Mouse (Mus musculus): ENCODE measurements around the gene Kdm2b. TPM values are rescaled to one million over a fixed set of nuclear protein-coding genes. Genes with fewer than 3 reads are reported as not detected.

The Kdm2b gene
- polyA plus RNA-seq, 1 experiment from 2014 or later: 77.9 TPM

DNA sequence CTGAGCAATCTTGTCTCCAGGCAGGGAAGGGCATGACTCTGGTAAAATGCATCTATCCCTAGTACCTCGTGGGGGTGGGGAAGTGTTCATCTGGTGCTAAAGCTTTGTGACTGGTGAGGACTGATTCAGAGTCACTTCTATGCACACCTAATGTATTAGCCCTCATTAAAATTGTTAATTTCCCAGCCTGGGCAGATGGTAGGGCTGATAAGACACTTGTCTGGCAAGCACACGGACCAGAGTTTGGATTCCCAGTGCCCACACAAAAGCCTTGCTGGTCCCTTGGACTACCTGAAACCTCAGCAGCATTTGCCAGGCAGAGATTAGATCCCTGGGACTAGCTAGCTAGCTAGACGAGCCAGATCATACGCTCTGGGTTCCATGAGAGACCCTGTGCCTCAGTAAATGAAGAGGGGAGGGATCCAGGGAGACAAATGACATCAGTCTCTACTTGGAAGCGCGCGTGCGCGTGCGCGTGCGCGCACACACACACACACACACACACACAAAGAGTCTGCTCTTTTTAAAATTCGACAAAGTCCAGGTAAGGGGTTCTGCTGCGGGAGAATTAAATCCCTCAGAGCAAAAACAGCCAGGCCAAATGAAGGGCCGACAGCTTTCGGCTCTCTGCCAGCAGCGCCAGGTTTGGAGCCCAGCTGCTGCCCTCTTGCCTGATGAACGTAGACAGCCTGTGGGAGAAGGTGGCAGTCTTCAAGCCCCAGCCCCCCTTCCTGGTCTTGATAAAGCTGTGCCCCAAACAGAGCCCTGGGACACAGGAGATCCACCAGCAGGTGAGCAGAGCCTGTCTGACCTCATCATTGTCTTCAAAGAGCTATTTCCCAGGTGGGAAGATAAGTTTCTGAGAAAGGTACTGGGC, 16.3 kb upstream of the Kdm2b start:
- peak overlapping the region; percentile 55 for H3K27ac ChIP-seq (replicated peaks)
- WGBS: 64% methylated on average over 19 of the region's 19 CpGs
- no peaks in the 10 kb centered on the region for H3K9me3 ChIP-seq (replicated peaks)
- no peaks in the 10 kb centered on the region for H3K27me3 ChIP-seq (ENCODE audit: low read depth, poor library complexity, severe bottlenecking)
- DNase-seq (ENCODE audit: low spot score): no peak
- H3K4me1 ChIP-seq: peaks cover 15% of the 10 kb centered on the region
- no peak overlapping the region; the same call in 1 of the 2 replicates for H3K4me3 ChIP-seq
- H3K36me3 ChIP-seq: no peaks in the 10 kb centered on the region

- Histone ChIP-seq H3K9me3 (replicated peaks) (no peaks in the 10 kb centered on the region), H3K4me3 (no peak overlapping the region), H3K27ac (replicated peaks) (no peak overlapping the region), H3K4me1 (peaks cover 17% of the 10 kb centered on the region), H3K27me3 (ENCODE audit: low read depth, poor library complexity, severe bottlenecking) (no peaks in the 10 kb centered on the region), H3K36me3 (peaks cover 15% of the 10 kb centered on the region)
- WGBS: 69% methylated on average over 1 of the region's 1 CpGs
- no peak for DNase-seq (ENCODE audit: low spot score)
Observed at GRCm38 (mm10) chr5:123000901-123001300, 11.3 kb upstream of the Kdm2b start.

DNA sequence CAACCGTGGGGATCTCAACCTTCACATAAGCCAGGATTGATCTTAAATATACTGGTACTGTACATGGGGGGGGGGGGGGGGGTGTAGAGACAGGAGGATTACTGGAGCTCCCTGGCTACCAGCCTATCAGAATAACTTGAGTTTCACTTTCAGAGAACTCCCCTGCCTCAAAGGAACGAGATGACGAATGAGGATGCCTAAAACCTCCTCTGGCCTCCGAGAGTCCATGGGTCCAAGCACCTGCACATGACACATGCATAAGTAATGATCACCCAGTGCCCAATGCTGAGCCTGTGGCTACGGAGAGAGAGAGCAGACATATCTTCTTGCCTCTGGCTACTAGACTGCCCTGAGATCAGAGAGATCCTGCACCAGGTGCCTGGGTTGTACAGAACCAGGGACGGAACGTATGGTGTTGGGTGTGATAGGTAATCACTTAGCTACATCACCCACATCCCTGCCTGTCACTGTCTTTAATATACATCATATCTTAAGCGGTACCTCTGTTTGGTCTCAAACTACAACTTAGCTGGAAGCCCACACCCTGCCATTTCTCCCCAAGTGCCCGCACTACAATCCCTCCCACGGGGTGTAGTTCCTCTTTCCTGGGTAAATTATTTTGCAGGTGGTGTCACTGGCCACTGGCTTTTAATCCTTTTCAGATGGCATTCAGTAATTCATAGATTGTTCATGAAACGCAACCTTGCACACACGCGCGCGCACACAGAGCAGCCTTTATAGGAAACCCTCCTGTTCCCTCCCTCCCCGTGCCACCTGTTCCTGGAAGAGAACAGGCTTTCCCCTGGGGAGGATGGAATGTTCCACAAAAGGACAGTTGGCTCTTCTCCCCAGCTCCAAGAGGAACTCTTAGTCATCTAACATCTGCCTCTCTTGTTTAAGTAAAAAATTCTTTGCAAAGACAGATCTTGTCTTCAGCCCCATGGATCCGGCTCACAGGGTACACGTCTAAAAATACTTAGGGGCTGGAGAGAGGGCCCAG, 7.9 kb upstream of the Kdm2b start:
- WGBS: 94% methylated on average over 18 of the region's 18 CpGs
- peaks cover 18% of the 10 kb centered on the region for H3K36me3 ChIP-seq
- H3K27ac ChIP-seq (replicated peaks): no peak overlapping the region
- no peak for DNase-seq (ENCODE audit: low spot score)
- peaks cover 39% of the 10 kb centered on the region for H3K4me1 ChIP-seq
- no peaks in the 10 kb centered on the region for H3K27me3 ChIP-seq (ENCODE audit: low read depth, poor library complexity, severe bottlenecking)
- no peak overlapping the region for H3K4me3 ChIP-seq
- no peaks in the 10 kb centered on the region for H3K9me3 ChIP-seq (replicated peaks)

- DNase-seq (ENCODE audit: low spot score): no peak
- H3K4me3 ChIP-seq: peak overlapping the region; percentile 36
- 0% methylated on average over 1 of the region's 1 CpGs for WGBS
Observed at GRCm38 (mm10) chr5:122994910-122995309, 5.3 kb upstream of the Kdm2b start.

GRCm38 (mm10) chr5:122994303-122994846, 4.8 kb upstream of the Kdm2b start:
- Histone ChIP-seq H3K27ac (replicated peaks) (peak overlapping the region; percentile 83), H3K27me3 (ENCODE audit: low read depth, poor library complexity, severe bottlenecking) (no peaks in the 10 kb centered on the region), H3K4me3 (peak overlapping the region; percentile 36), H3K4me1 (peaks cover 67% of the 10 kb centered on the region), H3K9me3 (replicated peaks) (no peaks in the 10 kb centered on the region), H3K36me3 (peaks cover 18% of the 10 kb centered on the region)
- DNase-seq (ENCODE audit: low spot score): peak; percentile 90
- 13% methylated on average over 5 of the region's 5 CpGs for WGBS

More at GRCm38 (mm10) chr5:122994910-122995309, 5.3 kb upstream of the Kdm2b start:
- Histone ChIP-seq H3K4me1 (peaks cover 61% of the 10 kb centered on the region), H3K36me3 (peaks cover 18% of the 10 kb centered on the region), H3K27ac (replicated peaks) (peak overlapping the region; percentile 83), H3K9me3 (replicated peaks) (no peaks in the 10 kb centered on the region), H3K27me3 (ENCODE audit: low read depth, poor library complexity, severe bottlenecking) (no peaks in the 10 kb centered on the region)

DNA sequence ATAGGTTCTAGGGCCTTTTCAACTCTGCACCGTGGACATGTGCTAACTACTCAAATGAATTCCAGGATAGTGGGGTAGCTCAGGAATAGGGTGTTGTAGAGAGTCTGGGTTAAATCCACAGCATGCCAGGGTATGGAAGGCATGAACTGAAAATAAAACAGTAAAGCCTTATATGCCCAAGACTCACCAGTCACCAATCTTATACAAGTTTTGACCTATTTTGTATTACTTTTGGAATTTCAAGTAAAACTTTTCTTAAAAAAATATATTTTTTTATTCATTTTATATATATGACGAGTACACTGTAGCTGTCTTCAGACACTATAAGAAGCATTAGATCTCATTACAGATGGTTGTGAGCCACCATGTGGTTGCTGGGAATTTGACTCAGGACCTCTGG, 4.2 kb upstream of the Kdm2b start:
- H3K36me3 ChIP-seq: peaks cover 18% of the 10 kb centered on the region
- DNase-seq (ENCODE audit: low spot score): no peak
- no peaks in the 10 kb centered on the region for H3K9me3 ChIP-seq (replicated peaks)
- no peaks in the 10 kb centered on the region for H3K27me3 ChIP-seq (ENCODE audit: low read depth, poor library complexity, severe bottlenecking)
- peaks cover 69% of the 10 kb centered on the region for H3K4me1 ChIP-seq
- WGBS: 57% methylated on average over 2 of the region's 2 CpGs
- peak overlapping the region; percentile 83 for H3K27ac ChIP-seq (replicated peaks)
- H3K4me3 ChIP-seq: peak overlapping the region; percentile 36; the same call in 1 of the 2 replicates

DNA sequence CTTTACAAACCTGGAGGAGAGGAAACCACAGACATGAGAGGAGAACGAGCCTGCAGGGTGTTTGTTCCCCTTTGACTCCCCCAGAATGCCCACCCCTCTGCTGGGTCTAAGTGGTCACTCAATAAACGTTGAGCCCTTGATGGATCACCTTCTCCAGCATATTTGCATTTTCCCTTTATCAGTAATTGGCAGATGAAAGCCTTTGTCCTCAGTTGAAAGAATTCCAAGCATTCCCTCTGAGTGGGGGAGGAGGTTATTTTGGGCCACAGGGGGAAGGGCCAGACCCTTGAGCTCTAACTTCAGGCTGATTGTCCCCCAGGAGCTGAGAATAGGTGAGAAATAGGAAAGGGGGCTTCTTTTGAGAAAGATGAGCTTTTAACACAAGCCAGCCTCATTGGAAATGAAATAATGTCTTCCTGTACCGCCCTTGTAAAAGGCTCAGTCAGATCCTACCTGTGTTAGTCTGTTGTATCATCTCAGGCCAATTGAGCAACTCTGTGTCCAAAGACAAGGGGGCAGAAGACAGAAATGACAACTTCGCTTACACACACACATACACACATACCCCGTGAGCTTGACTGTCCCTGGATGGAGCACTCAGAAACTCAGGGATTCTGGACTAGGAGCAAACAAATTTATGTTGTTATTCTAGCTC, 1.9 kb upstream of the Kdm2b start:
- Histone ChIP-seq H3K4me1 (peaks cover 84% of the 10 kb centered on the region), H3K27ac (replicated peaks) (peak overlapping the region; percentile 98), H3K9me3 (replicated peaks) (no peaks in the 10 kb centered on the region), H3K36me3 (peaks cover 3% of the 10 kb centered on the region; the same call in 1 of the 2 replicates), H3K27me3 (ENCODE audit: low read depth, poor library complexity, severe bottlenecking) (no peaks in the 10 kb centered on the region), H3K4me3 (peak overlapping the region; percentile 82)
- DNase-seq (ENCODE audit: low spot score): peak; percentile 29
- WGBS: 33% methylated on average over 5 of the region's 5 CpGs

DNA sequence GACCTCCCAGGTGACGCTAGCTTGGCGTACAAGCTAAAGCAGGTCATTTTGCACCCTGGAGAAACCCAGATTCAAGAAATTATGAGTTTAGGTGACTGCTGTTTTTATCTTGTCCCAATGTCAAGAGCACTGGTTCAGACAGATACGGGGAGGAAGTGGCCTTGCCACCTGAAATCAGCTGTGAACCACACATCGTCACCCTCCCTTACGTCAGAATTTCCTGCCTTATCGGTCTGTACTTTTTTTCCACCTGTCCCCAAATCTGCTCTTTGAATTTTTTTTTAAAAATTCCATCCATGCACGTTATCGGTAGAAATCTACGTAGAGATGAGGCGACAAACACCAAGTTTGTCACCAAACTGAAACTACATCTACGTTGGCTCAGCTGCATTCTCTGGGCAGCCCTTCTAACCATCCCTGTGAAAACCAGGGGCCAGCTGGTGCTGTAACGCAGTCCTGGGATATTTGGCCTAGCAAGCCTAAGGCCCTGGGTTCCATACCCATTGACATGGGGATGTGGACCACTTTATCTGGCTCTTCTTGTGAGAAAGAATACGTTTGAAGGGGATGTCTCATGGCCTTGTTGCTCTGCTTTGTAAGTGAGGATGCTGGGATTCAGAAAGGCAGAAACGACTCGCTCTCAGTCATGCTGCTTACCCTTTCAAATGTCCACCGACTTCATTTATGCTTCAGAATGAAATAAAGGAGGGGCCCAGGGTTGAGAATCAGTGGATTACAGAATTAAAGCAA, 963 bp upstream of the Kdm2b start:
- 5% methylated on average over 16 of the region's 16 CpGs for WGBS
- H3K4me3 ChIP-seq: peak overlapping the region; percentile 82
- peak; percentile 23 for DNase-seq (ENCODE audit: low spot score)
- H3K36me3 ChIP-seq: peaks cover under 1% of the 10 kb centered on the region; the same call in 1 of the 2 replicates
- H3K9me3 ChIP-seq (replicated peaks): no peaks in the 10 kb centered on the region
- H3K4me1 ChIP-seq: peaks cover 89% of the 10 kb centered on the region
- H3K27ac ChIP-seq (replicated peaks): peak overlapping the region; percentile 98
- H3K27me3 ChIP-seq (ENCODE audit: low read depth, poor library complexity, severe bottlenecking): no peaks in the 10 kb centered on the region

DNA sequence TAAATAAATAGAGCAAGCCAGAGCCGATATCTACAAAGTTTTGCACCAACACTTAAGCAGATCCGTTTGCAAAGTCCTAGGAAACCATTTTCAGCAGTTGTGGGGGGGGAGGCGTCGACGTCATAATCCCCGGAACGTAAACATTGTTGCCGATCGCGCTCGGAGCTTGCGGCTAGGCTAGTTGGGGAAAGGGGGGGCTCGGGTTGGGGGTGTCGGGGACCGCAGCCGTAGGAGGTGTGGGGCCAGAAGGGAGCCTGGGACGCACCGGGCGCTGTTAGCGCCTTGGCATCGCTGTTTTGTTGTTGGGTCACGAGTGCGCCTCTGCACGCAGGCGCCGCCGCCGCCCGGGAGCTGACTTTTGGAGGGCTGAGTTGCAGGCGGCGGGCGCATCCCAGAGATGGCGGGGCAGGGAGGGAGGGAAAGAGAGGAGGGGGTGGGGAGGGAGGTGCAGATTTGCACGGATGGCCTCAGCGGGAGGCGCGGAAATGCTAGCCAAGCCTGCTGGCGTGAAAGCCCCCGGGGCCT, 560 bp downstream of the Kdm2b start:
- peak; percentile 84 for DNase-seq (ENCODE audit: low spot score)
- Histone ChIP-seq H3K4me1 (peaks cover 89% of the 10 kb centered on the region), H3K9me3 (replicated peaks) (no peaks in the 10 kb centered on the region), H3K27ac (replicated peaks) (peak overlapping the region; percentile 98), H3K36me3 (peaks cover 3% of the 10 kb centered on the region), H3K4me3 (peak overlapping the region; percentile 82), H3K27me3 (ENCODE audit: low read depth, poor library complexity, severe bottlenecking) (no peaks in the 10 kb centered on the region)
- WGBS: under 1% methylated on average over 35 of the region's 39 CpGs

- Histone ChIP-seq H3K4me1 (peaks cover 84% of the 10 kb centered on the region), H3K4me3 (peak overlapping the region; percentile 82), H3K27ac (replicated peaks) (peak overlapping the region; percentile 98), H3K36me3 (peaks cover 10% of the 10 kb centered on the region), H3K27me3 (ENCODE audit: low read depth, poor library complexity, severe bottlenecking) (no peaks in the 10 kb centered on the region), H3K9me3 (replicated peaks) (no peaks in the 10 kb centered on the region)
- peak; percentile 66 for DNase-seq (ENCODE audit: low spot score)
- WGBS: under 1% methylated on average over 41 of the region's 41 CpGs
Observed at GRCm38 (mm10) chr5:122988021-122988751, 1.4 kb downstream of the Kdm2b start.
